Mouse (Mus musculus) cerebellum, adult 2 months (tissue): ENCODE data around the gene Vill. TPM values are rescaled to one million over a fixed set of nuclear protein-coding genes. Genes with fewer than 3 reads are reported as not detected.

Source experiments
- DNase-seq, 2 experiments: peaks; one replicate each; pipeline ENCODE4 v3.0.0; 2021
- H3K27ac ChIP-seq: fragments of 200-500 bp; 2 replicates; pipeline ENCODE4 v1.5.1; 2012; ENCODE audit warnings: low read length, control low read depth, inconsistent platforms; ENCODE audit not compliant: insufficient read depth
- H3K27me3 ChIP-seq: fragments of 200-500 bp; 2 replicates; pipeline ENCODE4 v1.6.1; 2012; ENCODE audit warnings: inconsistent platforms, mild to moderate bottlenecking, low read length, moderate library complexity; ENCODE audit not compliant: control insufficient read depth, insufficient read depth
- H3K4me1 ChIP-seq: fragments of 200-500 bp; 2 replicates; pipeline ENCODE4 v1.6.1; 2011; ENCODE audit warnings: low read length; ENCODE audit not compliant: control insufficient read depth, insufficient read depth
- H3K4me3 ChIP-seq: fragments of 200-500 bp; replicated peaks from 2 replicates; pipeline ENCODE3; 2011; ENCODE audit warnings: mild to moderate bottlenecking, low read depth, low read length, control low read depth; ENCODE audit not compliant: insufficient read depth
- CTCF ChIP-seq: fragments of 200-500 bp; IDR thresholded peaks from 2 replicates; pipeline ENCODE4 v1.5.1; 2011; ENCODE audit warnings: low read depth, mild to moderate bottlenecking, control low read depth, low read length, moderate library complexity, borderline replicate concordance; ENCODE audit not compliant: insufficient read depth
- POLR2A ChIP-seq: fragments of 200-500 bp; IDR thresholded peaks from 2 replicates; pipeline ENCODE4 v1.6.1; 2011; ENCODE audit warnings: low read length, control low read depth, borderline replicate concordance; ENCODE audit not compliant: insufficient read depth
- WGBS: fragments of 180-500 bp; shearing (Covaris S2); methylation state at CpG from one replicate; pipeline ENCODE4 v1.1.7; 2018; 5-methylcytosine and 5-hydroxymethylcytosine counted together
- polyA plus RNA-seq: library from polyadenylated mRNA; depleted of rRNA; stranded (reverse); fragments of >200 nt; gene quantifications from 2 replicates; pipeline ENCODE4 v1.2.3, GENCODE M21; 2012; rRNA removed

Gene Vill
- 0.47 and 0.57 TPM in 2 replicates for polyA plus RNA-seq

DNA sequence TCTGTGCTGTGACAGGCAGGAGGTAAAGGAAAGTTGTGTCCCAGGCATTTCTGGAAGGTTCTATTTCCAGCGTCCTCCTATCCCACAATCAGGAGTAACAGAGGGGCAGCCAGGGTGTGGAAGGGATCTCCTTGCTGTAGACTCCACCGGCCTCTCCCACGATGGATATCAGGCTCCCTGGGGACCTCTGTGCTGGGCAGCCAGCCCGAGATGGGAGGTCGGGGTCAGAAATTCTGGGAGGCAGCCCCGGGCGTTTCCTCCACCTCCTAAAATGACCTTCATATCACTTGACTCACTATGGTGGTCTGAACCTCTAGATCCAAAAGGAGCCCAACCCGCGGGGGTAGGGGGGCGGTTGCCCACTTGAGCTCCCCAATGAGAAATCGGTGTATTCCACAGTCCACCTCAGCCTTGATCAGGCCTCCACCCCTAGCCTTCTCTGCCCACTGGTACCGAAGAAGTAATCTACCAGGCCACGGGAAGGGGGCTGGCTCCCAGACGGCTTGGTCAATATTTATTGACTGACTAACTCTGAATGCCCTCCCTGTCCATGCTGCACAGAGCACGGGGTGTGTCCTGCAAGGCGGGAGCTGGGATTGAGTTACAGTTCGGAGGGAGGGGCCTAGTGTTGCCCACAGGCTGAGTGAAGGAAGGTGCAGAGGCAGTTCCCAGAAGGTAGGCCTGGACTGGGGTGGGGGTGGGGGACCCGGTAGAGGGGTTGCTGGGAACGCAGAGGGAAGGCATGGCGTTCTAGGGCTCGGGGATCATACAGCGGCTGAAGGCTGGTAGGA is at the start of gene Vill:
Vill (plus strand) TSS at position 625 of the 791 bp plus-strand sequence.
- no peak for DNase-seq
- Histone ChIP-seq H3K27ac (no peak within 1 kb of the TSS), H3K4me1 (no peaks in the 10 kb centered on the region), H3K27me3 (no peaks in the 10 kb centered on the region; the same call in 1 of the 2 replicates), H3K4me3 (no peak within 1 kb of the TSS)
- TF ChIP-seq POLR2A (no peak), CTCF (no peak)
- 15% methylated on average over 22 of the region's 22 CpGs for WGBS

DNA sequence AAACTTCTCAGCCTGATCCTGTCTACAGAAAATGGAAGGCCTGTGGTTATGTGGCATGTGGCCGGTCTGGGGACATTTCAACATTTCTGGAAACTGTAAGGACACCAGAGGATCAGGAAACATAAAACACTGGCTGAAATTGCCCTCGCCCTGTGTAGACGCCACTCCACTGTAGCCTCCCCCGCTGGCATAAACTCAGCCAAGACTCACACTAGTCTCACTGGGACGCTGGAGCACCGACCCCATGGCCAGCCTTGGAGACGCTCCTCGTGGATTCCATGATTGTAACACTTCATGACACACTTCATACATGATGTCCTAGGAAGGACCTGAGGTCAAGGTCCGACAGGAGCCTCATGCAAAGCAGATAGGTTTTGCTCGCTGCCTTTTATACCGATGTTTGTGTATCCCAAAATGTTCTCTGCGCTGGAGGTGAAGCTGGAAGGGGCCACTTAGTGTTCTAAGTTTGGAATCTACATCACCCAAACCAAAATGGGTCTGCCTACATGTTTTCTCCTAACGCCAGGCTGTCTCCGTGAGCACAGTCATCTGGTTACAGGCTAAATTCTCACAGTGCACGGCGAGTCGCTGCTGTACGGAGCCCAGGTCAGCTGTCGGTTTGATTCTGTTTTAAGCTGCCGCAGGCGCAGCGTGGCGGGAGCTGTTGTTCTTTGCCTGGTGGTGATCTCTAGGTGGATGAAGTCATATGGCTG is 48.4 kb upstream of the Vill start:
- TF ChIP-seq POLR2A (no peak), CTCF (no peak)
- 86% methylated on average over 23 of the region's 23 CpGs for WGBS
- no peak overlapping the region for H3K27ac ChIP-seq

DNA sequence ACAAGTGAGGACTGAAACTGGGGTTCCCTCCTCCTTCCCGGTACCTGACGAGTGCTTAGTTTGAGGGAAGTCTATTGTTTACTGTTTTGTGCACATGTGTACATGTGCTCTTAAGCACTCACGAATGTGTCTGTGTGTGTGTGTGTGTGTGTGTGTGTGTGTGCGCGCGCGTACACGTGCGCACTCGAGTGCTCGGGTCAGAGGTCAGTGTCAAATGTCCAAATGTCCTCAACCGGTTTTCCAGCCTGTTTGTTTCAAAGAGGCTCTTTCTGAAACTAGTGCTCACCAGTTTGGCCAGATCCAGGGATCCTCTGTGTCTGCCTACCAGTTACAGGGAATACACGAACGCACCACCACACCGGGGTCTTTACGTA is 47.9 kb upstream of the Vill start:
- WGBS = 90% methylated on average over 16 of the region's 16 CpGs
- H3K27me3 ChIP-seq = no peaks in the 10 kb centered on the region
- no peak overlapping the region for H3K4me3 ChIP-seq
- DNase-seq = no peak
- TF ChIP-seq POLR2A = no peak
- TF ChIP-seq CTCF = no peak
- no peaks in the 10 kb centered on the region for H3K4me1 ChIP-seq
- H3K27ac ChIP-seq = no peak overlapping the region

More for the DNA sequence above, 48.4 kb upstream of the Vill start:
- no peaks in the 10 kb centered on the region for H3K27me3 ChIP-seq
- no peak for DNase-seq
- no peaks in the 10 kb centered on the region for H3K4me1 ChIP-seq
- no peak overlapping the region for H3K4me3 ChIP-seq

DNA sequence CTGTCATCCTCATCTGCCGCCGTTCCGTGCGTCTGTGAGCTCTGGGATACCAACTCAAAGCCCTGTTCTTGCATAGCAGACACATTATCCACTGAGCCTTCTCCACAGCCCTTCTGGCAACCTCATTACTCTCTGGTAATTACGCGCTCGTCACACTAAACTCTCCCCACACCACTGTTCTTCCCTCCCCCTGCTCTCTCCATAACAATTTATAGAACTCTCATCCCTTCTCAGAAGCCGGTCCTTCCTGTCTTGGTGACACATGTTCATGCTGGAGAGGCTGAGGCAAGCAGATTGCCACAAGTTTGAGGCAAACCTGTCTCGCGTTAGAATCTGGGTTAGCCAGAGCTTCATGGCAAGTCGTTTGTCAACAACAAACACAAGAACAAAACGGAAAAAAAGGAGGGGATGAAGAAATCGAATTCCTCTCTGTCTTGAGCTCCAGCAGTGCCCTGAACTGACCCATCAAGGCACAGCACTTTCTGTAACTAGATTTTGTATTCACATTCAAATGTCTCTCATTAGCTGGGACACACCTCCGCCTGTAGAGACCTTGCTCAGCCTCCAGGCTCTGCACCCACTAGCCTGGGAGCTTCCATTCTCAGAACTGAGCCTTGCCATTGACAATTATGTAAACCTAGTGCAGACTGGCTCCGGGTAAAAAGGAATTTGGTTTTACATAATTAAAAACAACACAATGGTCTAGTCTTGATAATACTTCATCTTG is 47.1 kb upstream of the Vill start:
- Histone ChIP-seq H3K27me3 (no peaks in the 10 kb centered on the region), H3K27ac (no peak overlapping the region), H3K4me1 (no peaks in the 10 kb centered on the region), H3K4me3 (no peak overlapping the region)
- DNase-seq = no peak
- WGBS = 71% methylated on average over 15 of the region's 15 CpGs
- TF ChIP-seq CTCF = no peak
- no peak for TF ChIP-seq POLR2A

DNA sequence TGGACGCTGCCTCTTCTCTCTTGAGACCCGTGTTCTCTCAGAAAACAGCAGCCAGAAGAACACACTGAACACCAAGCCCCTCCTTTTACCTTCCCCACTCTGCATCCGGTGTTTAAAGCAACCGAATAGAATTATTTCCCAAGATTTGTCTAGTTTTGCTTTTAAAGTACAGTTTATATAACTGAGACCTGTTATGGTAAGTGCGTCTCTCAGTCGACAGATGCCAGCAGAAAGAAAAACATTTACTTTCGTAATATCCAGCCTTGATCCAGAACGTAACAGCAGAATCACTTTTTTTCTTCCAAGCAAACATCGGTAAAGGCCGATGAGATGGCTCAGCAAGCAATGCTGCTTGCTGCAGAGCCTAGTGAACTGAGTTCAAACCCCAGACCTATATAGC is 45.3 kb upstream of the Vill start:
- Histone ChIP-seq H3K27ac (no peak overlapping the region), H3K4me3 (no peak overlapping the region), H3K27me3 (no peaks in the 10 kb centered on the region), H3K4me1 (no peaks in the 10 kb centered on the region)
- TF ChIP-seq CTCF = no peak
- no peak for TF ChIP-seq POLR2A
- no peak for DNase-seq
- WGBS = 91% methylated on average over 10 of the region's 10 CpGs

DNA sequence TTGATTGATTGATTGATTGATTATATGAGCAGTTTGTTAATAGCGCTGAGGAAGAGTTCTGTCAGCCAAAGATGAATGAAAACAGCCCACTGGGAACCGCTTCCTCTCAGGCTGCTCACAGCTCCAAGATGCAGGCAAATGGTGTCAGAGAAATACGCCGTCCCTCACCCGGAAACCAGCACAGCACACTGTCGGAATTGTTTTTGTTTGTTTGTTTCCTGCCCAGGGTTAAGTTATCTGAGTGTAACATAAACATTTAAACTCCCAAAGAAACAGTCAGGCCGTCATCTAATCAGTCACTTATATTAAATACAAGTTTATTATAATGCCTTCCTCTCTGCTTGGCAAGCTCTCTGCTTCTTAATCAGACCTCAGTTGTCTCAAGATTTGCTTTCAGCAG is 43.7 kb upstream of the Vill start:
- H3K27me3 ChIP-seq = no peaks in the 10 kb centered on the region
- DNase-seq = no peak
- 84% methylated on average over 7 of the region's 7 CpGs for WGBS
- no peak for TF ChIP-seq CTCF
- no peak for TF ChIP-seq POLR2A
- H3K4me1 ChIP-seq = no peaks in the 10 kb centered on the region
- no peak overlapping the region for H3K27ac ChIP-seq
- no peak overlapping the region for H3K4me3 ChIP-seq

DNA sequence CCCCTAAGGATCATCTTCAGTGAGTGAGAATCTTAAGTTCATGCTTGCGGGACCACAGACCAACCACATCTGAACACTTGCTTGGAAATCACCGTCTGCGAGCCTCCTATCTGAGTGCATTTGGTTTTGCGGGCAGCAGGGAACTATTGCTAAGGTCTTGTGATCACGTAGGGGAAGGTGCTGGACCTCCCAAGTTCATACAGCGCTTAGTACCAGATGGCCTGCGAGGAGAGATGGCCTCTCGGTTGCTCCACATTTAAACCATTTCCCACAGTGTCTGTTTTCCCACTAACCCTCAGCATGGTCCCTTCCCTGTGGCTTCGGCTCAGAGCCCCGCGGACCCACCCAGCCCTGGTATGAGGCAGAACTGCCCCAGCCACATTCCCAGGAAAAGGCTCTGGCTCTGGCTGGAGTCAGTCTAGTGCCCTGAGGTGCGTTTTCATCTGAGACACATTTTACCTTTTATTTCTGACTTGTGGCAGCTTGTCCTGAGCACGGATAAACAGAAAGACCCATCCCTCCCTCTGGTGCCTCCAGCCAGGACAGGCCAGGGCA is 42.3 kb upstream of the Vill start:
- TF ChIP-seq POLR2A (no peak), CTCF (no peak)
- no peak for DNase-seq
- WGBS = 84% methylated on average over 13 of the region's 13 CpGs
- Histone ChIP-seq H3K27ac (no peak overlapping the region), H3K4me3 (no peak overlapping the region), H3K4me1 (no peaks in the 10 kb centered on the region), H3K27me3 (no peaks in the 10 kb centered on the region)
